ENCODE assay signal across 27 mouse cellular contexts in the genomic region with DNA sequence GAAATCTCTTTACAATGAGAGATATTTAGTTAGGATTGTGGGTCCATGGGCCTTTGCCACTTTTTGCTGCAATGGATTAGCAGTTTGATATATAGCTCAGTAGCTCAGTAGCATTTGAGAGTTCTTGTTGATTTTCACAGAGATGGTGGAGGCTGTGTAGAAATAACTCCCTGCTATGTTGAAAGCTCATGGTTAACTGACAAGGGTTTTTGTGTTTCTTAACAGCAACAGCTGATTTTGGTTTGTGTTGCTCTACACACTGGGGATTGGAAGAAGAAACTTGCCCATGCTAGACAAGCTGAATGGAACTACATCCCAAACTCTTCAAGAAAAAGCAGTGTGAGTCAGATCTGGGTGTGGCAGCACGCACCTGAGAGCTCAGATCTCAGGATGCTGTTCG. TPM values are rescaled to one million over a fixed set of nuclear protein-coding genes. Genes with fewer than 3 reads are reported as not detected.
DNase-seq lines count a peak whose midpoint lies in the region; TF ChIP-seq lines count a peak whose summit lies in the region.
"Had no signal": no experiment of that assay in that cellular context is flagged by ENCODE, and none has a peak within 500 bp of the region (broad histone marks: within the 10 kb centered on the region; RNA-seq: fewer than 3 reads in every experiment).

No protein-coding gene starts in this region.

- peak overlapping the region; percentile 23; the same call in 1 of the 2 replicates for H3K27ac ChIP-seq in heart, adult 2 months
- H3K27ac ChIP-seq in embryonic fibroblast, embryonic 13.5 days (ENCODE audit: insufficient read depth, low read length) = 0 out of 2 replicates have a peak overlapping the region, but pooled peaks have one; percentile 4
- H3K27ac ChIP-seq: embryonic facial prominence, embryonic 12.5 days; embryonic facial prominence, embryonic 15.5 days; forebrain, embryonic 12.5 days; forebrain, embryonic 15.5 days; heart, embryonic 15.5 days; hindbrain, embryonic 14.5 days; hindbrain, postnatal 0 days had no signal

- no peaks in the 10 kb centered on the region for H3K36me3 ChIP-seq in heart, adult 2 months (ENCODE audit: control insufficient read depth, insufficient read depth, low read length)
- H3K36me3 ChIP-seq: embryonic facial prominence, embryonic 12.5 days; embryonic facial prominence, embryonic 15.5 days; forebrain, embryonic 12.5 days; forebrain, embryonic 15.5 days; heart, embryonic 12.5 days; heart, embryonic 15.5 days had no signal

- intact Hi-C loops in heart, adult 2 months (cut with DNase I) = no loop called here
- intact Hi-C loops in heart, postnatal 14 days (cut with DNase I) = no loop called here

- peaks cover 4% of the 10 kb centered on the region; the same call in 1 of the 2 replicates for H3K4me1 ChIP-seq in heart, adult 2 months (ENCODE audit: control insufficient read depth, insufficient read depth, low read length)
- H3K4me1 ChIP-seq in embryonic fibroblast, embryonic 13.5 days (ENCODE audit: control insufficient read depth, insufficient read depth, low read length) = no peaks in the 10 kb centered on the region
- H3K4me1 ChIP-seq: embryonic facial prominence, embryonic 12.5 days; forebrain, embryonic 12.5 days; forebrain, embryonic 15.5 days had no signal

- no peak for DNase-seq in heart, adult 2 months
- DNase-seq in heart, postnatal 14 days = no peak
- DNase-seq in urinary bladder, postnatal 14 days (ENCODE audit: low spot score) = peak; percentile 13
- no peak for DNase-seq in urinary bladder, postnatal 10 days (ENCODE audit: low spot score)
- no peak for DNase-seq in cerebellum, postnatal 10 days
- DNase-seq in right cerebral cortex, postnatal 14 days = no peak
- DNase-seq: adrenal gland, adult 8-10 months; adrenal gland, postnatal 25 days; cerebellum, adult 18-20 months; cerebellum, adult 9-10 months; cerebellum, postnatal 25 days; gastrocnemius, postnatal 10 days; heart, postnatal 10 days; heart, postnatal 4 days had no signal

- no peak for TF ChIP-seq EP300 in heart, adult 2 months (IDR thresholded peaks at IDR 0.05; ENCODE audit: insufficient read depth, low read depth, low read length)

- no peak for TF ChIP-seq CTCF in heart, adult 2 months (IDR thresholded peaks at IDR 0.05)
- no peak for TF ChIP-seq CTCF in embryonic fibroblast, embryonic 13.5 days (IDR thresholded peaks at IDR 0.05; ENCODE audit: borderline replicate concordance, insufficient read depth, low read length)

- no peak for TF ChIP-seq POLR2A in heart, adult 2 months (IDR thresholded peaks at IDR 0.05; ENCODE audit: insufficient read depth, low read depth, low read length)
- no peak for TF ChIP-seq POLR2A in embryonic fibroblast, embryonic 13.5 days (IDR thresholded peaks at IDR 0.05; ENCODE audit: low read depth, low read length)

- WGBS in heart, adult 2 months = 85% methylated on average over 2 of the region's 2 CpGs

- H3K9ac ChIP-seq in heart, adult 2 months (ENCODE audit: low read depth, low read length) = no peak overlapping the region
- H3K9ac ChIP-seq: embryonic facial prominence, embryonic 12.5 days; embryonic facial prominence, embryonic 15.5 days; forebrain, embryonic 12.5 days; forebrain, embryonic 15.5 days; heart, embryonic 12.5 days; heart, embryonic 15.5 days; hindbrain, embryonic 14.5 days had no signal

- no peak overlapping the region for H3K4me3 ChIP-seq in heart, adult 2 months
- no peak overlapping the region for H3K4me3 ChIP-seq in embryonic fibroblast, embryonic 13.5 days (ENCODE audit: insufficient read depth, low read length)
- H3K4me3 ChIP-seq: embryonic facial prominence, embryonic 12.5 days; embryonic facial prominence, embryonic 15.5 days; erythroblast, embryonic 14.5 days; forebrain, embryonic 12.5 days; forebrain, embryonic 15.5 days; heart, embryonic 12.5 days; heart, embryonic 15.5 days had no signal

- H3K79me2 ChIP-seq in heart, adult 2 months (replicated peaks; ENCODE audit: control insufficient read depth, insufficient read depth, low read length) = no peaks in the 10 kb centered on the region

- H3K27me3 ChIP-seq in heart, adult 2 months (ENCODE audit: control insufficient read depth, insufficient read depth, low read length) = no peaks in the 10 kb centered on the region
- H3K27me3 ChIP-seq: embryonic facial prominence, embryonic 12.5 days; embryonic facial prominence, embryonic 15.5 days; forebrain, embryonic 12.5 days; forebrain, embryonic 15.5 days; heart, embryonic 12.5 days; heart, embryonic 15.5 days had no signal

RNA-seq across cellular contexts. Expression of a gene that starts 50.6 kb away (rescaled TPM):
- total RNA-seq in heart, adult 2 months (2021) = 1 to 10 TPM; 6.7 to 7.8 TPM
- polyA plus RNA-seq in heart, adult 2 months (2012; rRNA removed) = 3.3 and 4.9 TPM in 2 replicates
- 1 to 10 TPM; 6.6 to 7.0 TPM for total RNA-seq in heart, postnatal 14 days (2021)
- 16.4 and 21.2 TPM in 2 replicates for polyA plus RNA-seq in embryonic fibroblast, embryonic 13.5 days (2011; ENCODE audit: insufficient read length, low read depth, missing spikeins)
- total RNA-seq: common myeloid progenitor, adult 5-6 weeks had no signal
- polyA plus RNA-seq: activated CD4-positive, CD25-positive, alpha-beta regulatory T cell, adult 4 months; erythroblast, embryonic 14.5 days; inflammation-experienced regulatory T-cells, adult 6 months had no signal
